Mouse (Mus musculus): ENCODE data around the gene Mmp9.

DNA sequence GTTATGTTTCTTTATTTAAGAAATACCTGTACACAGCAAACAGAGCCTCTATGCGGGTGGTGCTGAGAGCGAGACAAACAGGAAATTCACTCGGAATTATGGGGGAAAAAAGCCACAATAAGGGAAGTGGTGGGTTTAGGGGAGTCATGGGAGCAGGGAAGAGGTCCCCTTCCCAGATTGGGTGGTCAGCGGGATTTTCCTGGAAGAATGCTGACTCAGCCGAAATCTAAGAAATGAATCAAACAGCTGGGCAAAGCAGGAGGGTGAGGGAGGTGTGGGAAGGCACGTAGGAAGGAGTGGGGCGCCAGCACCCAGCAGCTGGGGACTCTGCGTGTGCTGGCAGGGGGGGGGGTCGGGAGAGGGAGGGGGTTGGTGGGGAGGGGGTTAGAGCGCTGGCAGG, 7.0 kb upstream of the Mmp9 start:
- TF ChIP-seq GATA1 (IDR thresholded peaks at IDR 0.05; ENCODE audit: low read length) (no peak), TAL1 (IDR thresholded peaks at IDR 0.05; ENCODE audit: low read length) (no peak)
